Mouse (Mus musculus) A20 (cell line): ENCODE results near the gene Itsn1.

Source experiments
- DNase-seq: peaks from one replicate; pipeline ENCODE4 v3.0.0-alpha.2; 2011; ENCODE audit warnings: low read depth, low spot score

Gene Itsn1

GRCm38 (mm10) chr16:91870158-91870582 lies 141.1 kb downstream of the Itsn1 start:
- peak; percentile 82 for DNase-seq

- no peak for DNase-seq
These were observed 142.1 kb downstream of the Itsn1 start for GRCm38 (mm10) chr16:91871188-91871587.

- no peak for DNase-seq
These were observed 144.6 kb downstream of the Itsn1 start for GRCm38 (mm10) chr16:91873695-91874094.

- DNase-seq, result no peak
These were observed 146.7 kb downstream of the Itsn1 start for GRCm38 (mm10) chr16:91875567-91876344.

- no peak for DNase-seq
These were observed 147.4 kb downstream of the Itsn1 start for GRCm38 (mm10) chr16:91876457-91876856.

- no peak for DNase-seq
These were observed 150.0 kb downstream of the Itsn1 start for GRCm38 (mm10) chr16:91879101-91879500.

GRCm38 (mm10) chr16:91880869-91881767 lies 152.0 kb downstream of the Itsn1 start:
- DNase-seq, result no peak

- DNase-seq, result no peak
These were observed 153.2 kb downstream of the Itsn1 start for GRCm38 (mm10) chr16:91882168-91882859.

- no peak for DNase-seq
These were observed 154.6 kb downstream of the Itsn1 start for GRCm38 (mm10) chr16:91883636-91884035.

- DNase-seq, result peak; percentile 82
These were observed 155.1 kb downstream of the Itsn1 start for GRCm38 (mm10) chr16:91884196-91884595.

- peak; percentile 70 for DNase-seq
These were observed 156.5 kb downstream of the Itsn1 start for GRCm38 (mm10) chr16:91885389-91886122.

- no peak for DNase-seq
These were observed 159.3 kb downstream of the Itsn1 start for GRCm38 (mm10) chr16:91888368-91888767.

GRCm38 (mm10) chr16:91889831-91890230 lies 160.8 kb downstream of the Itsn1 start:
- DNase-seq, result no peak

GRCm38 (mm10) chr16:91891218-91891617 lies 162.1 kb downstream of the Itsn1 start:
- DNase-seq, result no peak

GRCm38 (mm10) chr16:91896426-91896830 lies 167.3 kb downstream of the Itsn1 start:
- DNase-seq, result no peak

- DNase-seq, result peak; percentile 51
These were observed 170.1 kb downstream of the Itsn1 start for GRCm38 (mm10) chr16:91898850-91899848.

- no peak for DNase-seq
These were observed 171.2 kb downstream of the Itsn1 start for GRCm38 (mm10) chr16:91900274-91900673.

GRCm38 (mm10) chr16:91903801-91904506 lies 174.9 kb downstream of the Itsn1 start:
- DNase-seq, result peak; percentile 17

GRCm38 (mm10) chr16:91905127-91905860 lies 176.2 kb downstream of the Itsn1 start:
- DNase-seq, result no peak
